Mouse (Mus musculus): ENCODE results near the gene Zfp276.

GRCm38 (mm10) chr8:123298301-123298700, 44.3 kb downstream of the Zfp276 start:
- TF ChIP-seq CTCF (IDR thresholded peaks at IDR 0.05; ENCODE audit: low read depth) (no peak), EP300 (IDR thresholded peaks at IDR 0.05; ENCODE audit: low read depth) (no peak)

Measured in liver, postnatal 0 days (tissue).